Mouse (Mus musculus): ENCODE measurements around the gene Plce1.

Gene Plce1

GRCm38 (mm10) chr19:38589466-38589865 lies 108.6 kb downstream of the Plce1 start:
- DNase-seq (ENCODE audit: low spot score in 2 of 2): no peak

GRCm38 (mm10) chr19:38589941-38590340 lies 109.0 kb downstream of the Plce1 start:
- DNase-seq (ENCODE audit: low spot score in 2 of 2): no peak

- no peak for DNase-seq (ENCODE audit: low spot score in 2 of 2)
Measured at GRCm38 (mm10) chr19:38592566-38593224, 111.8 kb downstream of the Plce1 start.

- no peak for DNase-seq (ENCODE audit: low spot score in 2 of 2)
Measured at GRCm38 (mm10) chr19:38593225-38593897, 112.5 kb downstream of the Plce1 start.

GRCm38 (mm10) chr19:38596096-38596495 lies 115.2 kb downstream of the Plce1 start:
- no peak for DNase-seq (ENCODE audit: low spot score in 2 of 2)

GRCm38 (mm10) chr19:38597392-38597791 lies 116.5 kb downstream of the Plce1 start:
- DNase-seq (ENCODE audit: low spot score in 2 of 2): no peak

GRCm38 (mm10) chr19:38599001-38599400 lies 118.1 kb downstream of the Plce1 start:
- DNase-seq (ENCODE audit: low spot score in 2 of 2): no peak

GRCm38 (mm10) chr19:38601127-38601526 lies 120.2 kb downstream of the Plce1 start:
- DNase-seq (ENCODE audit: low spot score in 2 of 2): no peak

- DNase-seq (ENCODE audit: low spot score in 2 of 2): no peak
Measured at GRCm38 (mm10) chr19:38602811-38603210, 121.9 kb downstream of the Plce1 start.

- DNase-seq (ENCODE audit: low spot score in 2 of 2): no peak
Measured at GRCm38 (mm10) chr19:38607236-38607635, 126.3 kb downstream of the Plce1 start.

GRCm38 (mm10) chr19:38608951-38609654 lies 128.2 kb downstream of the Plce1 start:
- DNase-seq (ENCODE audit: low spot score in 2 of 2): no peak

- no peak for DNase-seq (ENCODE audit: low spot score in 2 of 2)
Measured at GRCm38 (mm10) chr19:38610291-38610690, 129.4 kb downstream of the Plce1 start.

GRCm38 (mm10) chr19:38610809-38611208 lies 129.9 kb downstream of the Plce1 start:
- DNase-seq (ENCODE audit: low spot score in 2 of 2): no peak

GRCm38 (mm10) chr19:38614067-38614675 lies 133.3 kb downstream of the Plce1 start:
- no peak for DNase-seq (ENCODE audit: low spot score in 2 of 2)

- DNase-seq (ENCODE audit: low spot score in 2 of 2): no peak
Measured at GRCm38 (mm10) chr19:38615356-38615755, 134.4 kb downstream of the Plce1 start.

- DNase-seq (ENCODE audit: low spot score in 2 of 2): no peak
Measured at GRCm38 (mm10) chr19:38620134-38620533, 139.2 kb downstream of the Plce1 start.

- DNase-seq (ENCODE audit: low spot score in 2 of 2): peak in 1 of 2 experiments; percentile 9
Measured at GRCm38 (mm10) chr19:38621546-38621945, 140.6 kb downstream of the Plce1 start.

- no peak for DNase-seq (ENCODE audit: low spot score in 2 of 2)
Measured at GRCm38 (mm10) chr19:38626246-38627015, 145.5 kb downstream of the Plce1 start.

- no peak for DNase-seq (ENCODE audit: low spot score in 2 of 2)
Measured at GRCm38 (mm10) chr19:38627075-38627768, 146.3 kb downstream of the Plce1 start.

GRCm38 (mm10) chr19:38632251-38632650 lies 151.3 kb downstream of the Plce1 start:
- DNase-seq (ENCODE audit: low spot score in 2 of 2): no peak

- no peak for DNase-seq (ENCODE audit: low spot score in 2 of 2)
Measured at GRCm38 (mm10) chr19:38633306-38633705, 152.4 kb downstream of the Plce1 start.
